Mouse (Mus musculus) forebrain, embryonic 14.5 days (tissue): Measurements from ENCODE around the gene Sfn. TPM values are rescaled to one million over a fixed set of nuclear protein-coding genes. Genes with fewer than 3 reads are reported as not detected.
A peak's percentile ranks its signal among the peaks of the same experiment; 100 is the strongest.
"Not testable (repeated sequence)": the region's sequence is repeated elsewhere in the genome, so short reads cannot be mapped to it uniquely, and the experiment has no call there.

Source experiments
- ATAC-seq: fragments of 200-750 bp; cut with Nextera tagmentation; 2 replicates; pipeline ENCODE4 v1.8.0; 2017; ENCODE audit warnings: mild to moderate bottlenecking, moderate library complexity
- DNase-seq: peaks from one replicate; pipeline ENCODE4 v3.0.0-alpha.2; 2015; ENCODE audit warnings: low spot score
- H3K27ac ChIP-seq: fragments of 300-500 bp; sonication (generic); 2 replicates; pipeline ENCODE4 v1.5.1; 2014; ENCODE audit warnings: low read depth, mild to moderate bottlenecking, control low read depth, low read length, moderate library complexity
- H3K27me3 ChIP-seq: fragments of 300-500 bp; sonication (generic); replicated peaks from 2 replicates; pipeline ENCODE4 v1.6.1; 2014; ENCODE audit warnings: low read length, control low read depth, mixed read lengths; ENCODE audit not compliant: control insufficient read depth, insufficient read depth
- H3K36me3 ChIP-seq: fragments of 300-500 bp; sonication (generic); 2 replicates; pipeline ENCODE4 v1.6.1; 2014; ENCODE audit warnings: low read length, control low read depth; ENCODE audit not compliant: control insufficient read depth, insufficient read depth
- H3K4me1 ChIP-seq: fragments of 300-500 bp; sonication (generic); 2 replicates; pipeline ENCODE4 v1.6.1; 2014; ENCODE audit warnings: antibody characterized with exemption, low read length, control low read depth; ENCODE audit not compliant: control insufficient read depth, insufficient read depth
- H3K4me2 ChIP-seq: fragments of 300-500 bp; sonication (generic); 2 replicates; pipeline ENCODE4 v1.6.1; 2014; ENCODE audit warnings: mild to moderate bottlenecking, control low read depth, low read length
- H3K4me3 ChIP-seq: fragments of 300-500 bp; sonication (generic); 2 replicates; pipeline ENCODE4 v1.5.1; 2014; ENCODE audit warnings: low read depth, low read length, control low read depth
- H3K9ac ChIP-seq: fragments of 300-500 bp; sonication (generic); 2 replicates; pipeline ENCODE4 v1.6.1; 2014; ENCODE audit warnings: mild to moderate bottlenecking, low read length, control low read depth, moderate library complexity
- H3K9me3 ChIP-seq: fragments of 300-500 bp; sonication (generic); replicated peaks from 2 replicates; pipeline ENCODE4 v1.6.1; 2016; ENCODE audit warnings: low read length, control low read depth, mixed read lengths; ENCODE audit not compliant: control insufficient read depth
- WGBS: fragments of 180-500 bp; shearing (Covaris S2); extraction: QIAGEN DNeasy Blood & Tissue Kit; methylation state at CpG from one replicate; pipeline ENCODE4 v1.1.7; 2014; 5-methylcytosine and 5-hydroxymethylcytosine counted together
- polyA plus RNA-seq: library from polyadenylated mRNA; unstranded; fragments of >200 nt; fragmentation: Nextera tagmentation; extraction: Ambion mirVana; gene quantifications from 2 replicates; pipeline ENCODE4 v1.2.1, GENCODE M21; 2014

Sfn gene
- 0.84 and 1.1 TPM in 2 replicates for polyA plus RNA-seq

DNA sequence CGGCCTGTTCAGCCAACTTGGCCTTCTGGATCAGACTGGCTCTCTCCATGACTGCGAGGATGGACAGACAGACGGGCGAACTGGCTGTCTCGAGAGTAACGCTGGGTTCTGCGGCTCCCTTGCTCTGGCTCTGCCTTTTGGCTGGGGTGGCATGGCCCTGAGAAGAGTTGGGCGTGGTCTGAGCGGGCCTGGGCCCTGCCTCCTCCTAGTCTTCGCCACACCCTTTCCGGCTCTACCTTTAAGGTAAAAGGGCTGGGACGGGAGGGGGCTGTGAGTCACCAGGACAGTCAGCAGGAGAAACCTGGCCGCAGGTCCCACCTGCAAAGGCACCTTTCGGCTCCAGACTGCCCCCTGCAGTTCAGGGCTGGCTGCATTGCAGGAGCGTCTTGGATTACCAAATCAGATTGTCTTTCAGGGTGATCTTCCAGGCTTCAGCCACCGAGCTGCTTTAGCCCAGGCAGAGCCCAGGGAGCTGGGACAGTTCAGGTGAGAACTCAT is at the start of gene Sfn:
TSS of gene Sfn (minus strand) at position 448 of the 498 bp plus-strand sequence.
- DNase-seq (no peak), ATAC-seq (no peak)
- H3K9ac ChIP-seq: no peak within 1 kb of the TSS
- no peak within 1 kb of the TSS for H3K27ac ChIP-seq
- no peaks in the 10 kb centered on the region for H3K4me1 ChIP-seq
- no peaks in the 10 kb centered on the region for H3K9me3 ChIP-seq
- peaks cover 43% of the 10 kb centered on the region for H3K27me3 ChIP-seq
- H3K4me2 ChIP-seq: no peak within 1 kb of the TSS
- no peak within 1 kb of the TSS for H3K4me3 ChIP-seq
- 2% methylated on average over 16 of the region's 16 CpGs for WGBS
- peaks cover 15% of the 10 kb centered on the region for H3K36me3 ChIP-seq

DNA sequence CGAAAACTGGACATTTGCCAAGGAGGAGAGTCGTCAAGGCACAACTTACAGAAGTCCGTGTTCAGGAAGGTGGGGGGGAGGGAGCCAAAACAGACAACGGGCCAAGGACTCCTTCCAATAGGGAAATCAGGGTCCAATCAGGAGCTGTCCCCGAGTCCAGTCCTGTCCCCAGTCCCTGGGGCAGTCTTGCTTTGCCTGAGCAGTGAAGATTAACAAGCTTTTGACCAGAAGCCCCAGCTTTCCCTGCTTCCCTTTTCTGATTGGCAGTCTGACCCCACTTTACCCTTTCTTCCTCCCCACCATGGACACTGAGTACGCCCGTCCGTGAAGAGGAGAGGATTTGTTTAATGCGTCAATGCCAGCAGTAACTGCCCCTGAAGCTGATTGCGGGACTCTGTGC is 49.5 kb upstream of the Sfn start:
- Histone ChIP-seq H3K9ac (no peak overlapping the region), H3K4me1 (no peaks in the 10 kb centered on the region), H3K36me3 (no peaks in the 10 kb centered on the region), H3K27me3 (no peaks in the 10 kb centered on the region), H3K4me2 (no peak overlapping the region), H3K4me3 (no peak overlapping the region), H3K27ac (no peak overlapping the region), H3K9me3 (no peaks in the 10 kb centered on the region)
- no peak for ATAC-seq
- no peak for DNase-seq
- WGBS: 47% methylated on average over 10 of the region's 10 CpGs

DNA sequence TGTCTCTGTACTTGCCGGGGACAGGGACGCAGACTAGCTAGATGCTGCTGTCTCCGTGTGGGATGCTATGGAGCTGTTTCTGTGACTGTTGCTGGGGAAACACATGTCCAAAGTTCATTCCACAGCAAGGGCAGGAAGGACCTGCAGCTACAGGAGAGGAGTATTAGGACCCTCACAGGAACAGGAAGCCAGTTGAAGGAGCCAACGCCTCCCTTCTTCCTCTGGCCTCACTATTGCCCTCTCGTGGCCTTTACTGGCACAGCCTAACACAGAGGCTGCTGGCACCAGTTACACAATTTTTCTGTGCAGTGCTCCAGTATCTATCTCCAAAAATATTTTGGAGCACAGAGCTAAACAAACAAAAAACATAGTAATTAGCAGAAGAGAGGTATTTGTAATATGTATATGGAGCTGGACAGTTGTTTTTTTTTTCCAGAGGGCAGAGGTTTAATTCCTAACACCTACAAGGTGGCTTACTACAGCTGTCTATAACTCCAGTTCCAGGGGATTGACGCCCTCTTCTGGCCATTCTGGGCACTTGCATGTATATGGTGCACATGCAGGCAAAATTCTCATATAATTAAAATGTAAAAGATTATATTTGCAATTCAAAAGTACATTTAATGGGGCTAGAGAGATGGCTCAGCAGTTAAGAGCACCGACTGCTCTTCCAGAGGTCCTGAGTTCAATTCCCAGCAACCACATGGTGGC is 48.2 kb upstream of the Sfn start, which contains the start of gene Zdhhc18:
TSS of gene Zdhhc18 (minus strand) at position 166 of the 711 bp plus-strand sequence.
- no peaks in the 10 kb centered on the region for H3K36me3 ChIP-seq
- no peaks in the 10 kb centered on the region for H3K27me3 ChIP-seq
- ATAC-seq: peak; percentile 50; the same call in 1 of the 2 replicates
- H3K4me1 ChIP-seq: no peaks in the 10 kb centered on the region
- 45% methylated on average over 7 of the region's 7 CpGs for WGBS
- no peaks in the 10 kb centered on the region for H3K9me3 ChIP-seq
- no peak within 1 kb of the TSS; the same call in 1 of the 2 replicates for H3K4me3 ChIP-seq
- H3K9ac ChIP-seq: no peak within 1 kb of the TSS
- H3K27ac ChIP-seq: no peak within 1 kb of the TSS
- peak within 1 kb of the TSS; percentile 10; the same call in 1 of the 2 replicates for H3K4me2 ChIP-seq
- peak; percentile 74 for DNase-seq

DNA sequence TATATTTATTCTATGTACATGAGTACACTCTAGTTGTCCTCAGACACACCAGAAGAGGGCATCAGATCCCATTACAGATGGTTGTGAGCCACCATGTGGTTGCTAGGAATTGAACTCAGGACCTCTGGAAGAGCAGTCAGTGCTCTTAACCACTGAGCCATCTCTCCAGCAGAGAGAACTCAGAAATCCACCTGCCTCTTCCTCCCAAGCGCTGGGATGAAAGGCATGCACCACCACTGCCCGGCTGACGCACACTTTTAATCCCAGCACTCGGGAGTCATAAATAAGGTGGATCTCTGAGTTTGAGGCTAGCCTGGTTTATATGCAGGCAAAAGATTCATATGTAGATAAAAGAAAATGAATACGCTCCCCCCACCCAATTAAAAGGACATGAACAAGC is 47.5 kb upstream of the Sfn start:
- H3K4me2 ChIP-seq: peak overlapping the region; percentile 10; the same call in 1 of the 2 replicates
- not testable (repeated sequence) for H3K36me3 ChIP-seq, H3K27me3 ChIP-seq, H3K9ac ChIP-seq, H3K4me3 ChIP-seq, H3K27ac ChIP-seq, DNase-seq, H3K9me3 ChIP-seq, ATAC-seq, H3K4me1 ChIP-seq
- 90% methylated on average over 5 of the region's 5 CpGs for WGBS

DNA sequence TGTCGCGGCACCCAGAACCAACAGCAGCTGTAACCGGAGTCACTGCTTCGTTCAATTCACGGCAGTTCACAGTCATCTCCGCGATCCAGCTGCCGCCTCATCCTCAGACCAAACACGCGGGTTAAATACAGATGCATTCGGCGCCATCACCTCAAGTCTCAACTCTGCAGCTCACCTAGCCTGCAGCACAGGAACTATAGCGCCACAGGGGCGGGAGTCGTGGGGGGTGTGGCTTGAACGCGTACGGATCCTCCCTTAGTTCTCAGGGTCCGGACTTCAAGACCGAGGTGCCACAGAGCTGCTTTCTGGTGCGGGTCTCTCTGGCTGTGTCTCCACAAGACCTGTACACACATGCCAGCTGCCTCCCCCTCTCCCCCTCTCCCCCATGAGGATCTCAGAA is 43.7 kb upstream of the Sfn start:
- Histone ChIP-seq H3K4me1 (no peaks in the 10 kb centered on the region), H3K27ac (no peak overlapping the region), H3K27me3 (no peaks in the 10 kb centered on the region), H3K9me3 (0 out of 2 replicates have a peak, but pooled peaks cover 7% of the 10 kb centered on the region), H3K4me3 (no peak overlapping the region), H3K9ac (no peak overlapping the region), H3K4me2 (no peak overlapping the region), H3K36me3 (no peaks in the 10 kb centered on the region)
- no peak for DNase-seq
- no peak for ATAC-seq
- 44% methylated on average over 21 of the region's 21 CpGs for WGBS

DNA sequence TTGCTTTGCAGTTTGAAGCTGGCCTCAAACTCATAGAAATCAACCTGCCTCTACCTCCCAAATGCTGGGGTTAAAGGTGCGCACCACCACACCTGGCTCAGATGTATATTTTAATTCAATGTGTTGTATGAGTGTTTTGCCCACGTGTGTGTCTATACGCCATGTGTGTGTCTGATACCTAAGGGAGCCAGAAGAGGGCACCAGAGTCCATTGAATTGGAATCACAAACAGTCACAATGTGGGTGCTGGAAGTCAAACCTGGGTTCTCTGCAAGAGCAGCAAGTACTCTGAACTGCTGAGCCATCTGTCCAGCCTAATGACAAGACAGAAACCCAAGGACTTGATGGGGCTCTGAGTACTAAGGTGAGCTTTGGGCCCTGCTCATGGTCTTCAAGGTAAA is 43.2 kb upstream of the Sfn start:
- Histone ChIP-seq H3K4me1 (no peaks in the 10 kb centered on the region), H3K27ac (no peak overlapping the region), H3K36me3 (no peaks in the 10 kb centered on the region), H3K4me2 (no peak overlapping the region), H3K27me3 (no peaks in the 10 kb centered on the region), H3K9ac (no peak overlapping the region), H3K9me3 (0 out of 2 replicates have a peak, but pooled peaks cover 7% of the 10 kb centered on the region), H3K4me3 (no peak overlapping the region)
- no peak for ATAC-seq
- WGBS: 84% methylated on average over 3 of the region's 3 CpGs
- no peak for DNase-seq

DNA sequence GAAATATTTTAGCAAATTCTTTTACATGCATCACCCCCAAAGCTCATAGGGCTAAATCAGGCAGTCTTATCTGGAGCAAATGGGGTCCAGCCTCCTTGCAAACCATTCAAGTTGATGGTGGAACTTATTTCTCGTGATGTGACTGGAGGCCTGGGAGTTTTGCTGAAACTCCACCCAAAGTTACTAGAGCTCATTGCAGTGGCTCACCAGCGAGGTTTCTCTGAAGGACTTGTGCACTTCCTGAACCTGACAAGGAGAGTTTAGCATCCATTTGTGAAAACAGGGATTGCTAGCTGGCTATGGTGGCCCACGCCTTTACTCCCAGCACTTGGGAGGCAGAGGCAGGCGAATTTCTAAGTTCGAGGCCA is 32.1 kb upstream of the Sfn start:
- peaks cover 8% of the 10 kb centered on the region for H3K4me1 ChIP-seq
- no peak overlapping the region for H3K4me3 ChIP-seq
- no peaks in the 10 kb centered on the region for H3K36me3 ChIP-seq
- no peak overlapping the region for H3K9ac ChIP-seq
- no peak overlapping the region for H3K27ac ChIP-seq
- DNase-seq (no peak), ATAC-seq (no peak)
- no peaks in the 10 kb centered on the region for H3K9me3 ChIP-seq
- 81% methylated on average over 5 of the region's 5 CpGs for WGBS
- no peak overlapping the region for H3K4me2 ChIP-seq
- H3K27me3 ChIP-seq: no peaks in the 10 kb centered on the region

DNA sequence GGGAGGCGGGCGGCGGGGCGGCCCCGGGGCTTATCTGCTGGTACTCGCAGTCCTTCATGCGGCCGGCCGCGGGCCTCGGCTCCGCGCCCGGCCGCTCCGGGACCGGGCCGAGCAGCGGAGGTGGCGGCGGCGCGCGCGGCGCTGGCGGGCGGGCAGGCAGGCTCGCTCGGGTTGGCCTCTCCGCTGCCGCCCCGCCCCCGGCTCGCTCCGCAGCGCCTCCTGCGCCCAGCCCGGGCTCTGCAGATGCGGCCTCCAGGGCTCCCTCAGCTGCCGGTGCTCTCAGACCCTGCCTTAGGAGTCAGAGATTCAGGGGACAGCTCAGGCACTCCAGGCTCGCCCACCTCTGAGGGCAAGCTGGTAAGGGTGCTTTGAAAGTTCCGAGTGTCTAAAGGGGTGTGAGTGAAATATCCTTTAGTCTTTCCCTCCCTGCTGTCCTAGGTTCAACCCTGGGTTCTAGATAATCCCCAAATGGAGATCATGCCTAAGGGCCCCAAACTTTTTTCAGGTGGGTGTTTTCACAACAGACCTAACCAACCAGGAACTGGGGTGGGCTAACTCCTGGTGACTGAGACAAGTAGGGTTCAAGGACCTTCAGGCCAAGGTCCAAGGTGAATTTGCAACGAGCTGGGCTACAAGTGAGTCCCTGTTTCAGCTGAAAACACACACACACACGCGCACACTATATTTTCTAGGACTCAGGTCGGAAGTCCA is 31.5 kb upstream of the Sfn start:
- ATAC-seq: peak; percentile 95
- 11% methylated on average over 33 of the region's 47 CpGs for WGBS

More for the DNA sequence above, 31.5 kb upstream of the Sfn start:
- H3K9me3 ChIP-seq: no peaks in the 10 kb centered on the region
- peak overlapping the region; percentile 82 for H3K27ac ChIP-seq
- H3K36me3 ChIP-seq: no peaks in the 10 kb centered on the region
- peak overlapping the region; percentile 70 for H3K4me2 ChIP-seq
- H3K9ac ChIP-seq: peak overlapping the region; percentile 78
- H3K4me1 ChIP-seq: peaks cover 8% of the 10 kb centered on the region
- H3K27me3 ChIP-seq: no peaks in the 10 kb centered on the region
- peak overlapping the region; percentile 70 for H3K4me3 ChIP-seq
- DNase-seq: peak; percentile 82
